Mouse (Mus musculus) CD4-positive naive resting alpha-beta T cell, adult 76 days (primary cell): ENCODE data around the gene Cfap157. TPM values are rescaled to one million over a fixed set of nuclear protein-coding genes. Genes with fewer than 3 reads are reported as not detected.

Source experiments
- total RNA-seq: library from RNA; stranded (reverse); gene quantifications from one replicate; pipeline ENCODE4 v1.2.4, GENCODE M21; 2023

Cfap157 gene
- not detected for total RNA-seq

DNA sequence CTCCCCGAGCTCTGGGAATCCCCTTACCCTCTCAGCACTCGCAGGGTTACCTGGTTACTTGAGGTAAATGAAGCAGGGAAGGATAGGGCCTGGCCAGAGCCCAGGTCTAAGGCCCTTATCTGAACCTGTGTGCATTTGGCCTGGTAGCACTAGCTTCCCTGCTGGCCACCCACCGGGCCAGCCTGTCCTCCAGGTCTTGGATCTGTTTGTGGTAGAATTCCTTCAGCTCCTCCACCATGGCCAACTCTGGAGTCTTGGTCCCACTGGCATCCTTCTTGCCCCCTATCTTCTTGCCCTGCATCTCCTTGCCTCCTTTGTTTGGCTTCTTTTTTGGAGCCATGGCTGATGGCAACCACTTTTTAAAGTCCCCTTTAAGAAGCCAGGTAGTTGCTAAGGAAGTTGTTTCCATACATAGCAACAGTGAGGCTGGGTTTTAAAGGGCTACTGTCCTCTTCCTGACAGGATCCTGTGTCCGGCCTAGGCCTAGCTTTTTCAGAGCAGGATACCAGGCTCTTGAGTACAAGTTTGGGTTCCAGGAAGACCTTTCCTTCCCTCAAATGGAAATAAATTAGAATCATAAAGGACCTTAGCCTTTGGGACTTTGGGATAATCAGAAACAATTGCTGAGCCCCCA lies at the start of gene Cfap157:
Cfap157 (minus strand) TSS at position 381 of the 634 bp plus-strand sequence.

DNA sequence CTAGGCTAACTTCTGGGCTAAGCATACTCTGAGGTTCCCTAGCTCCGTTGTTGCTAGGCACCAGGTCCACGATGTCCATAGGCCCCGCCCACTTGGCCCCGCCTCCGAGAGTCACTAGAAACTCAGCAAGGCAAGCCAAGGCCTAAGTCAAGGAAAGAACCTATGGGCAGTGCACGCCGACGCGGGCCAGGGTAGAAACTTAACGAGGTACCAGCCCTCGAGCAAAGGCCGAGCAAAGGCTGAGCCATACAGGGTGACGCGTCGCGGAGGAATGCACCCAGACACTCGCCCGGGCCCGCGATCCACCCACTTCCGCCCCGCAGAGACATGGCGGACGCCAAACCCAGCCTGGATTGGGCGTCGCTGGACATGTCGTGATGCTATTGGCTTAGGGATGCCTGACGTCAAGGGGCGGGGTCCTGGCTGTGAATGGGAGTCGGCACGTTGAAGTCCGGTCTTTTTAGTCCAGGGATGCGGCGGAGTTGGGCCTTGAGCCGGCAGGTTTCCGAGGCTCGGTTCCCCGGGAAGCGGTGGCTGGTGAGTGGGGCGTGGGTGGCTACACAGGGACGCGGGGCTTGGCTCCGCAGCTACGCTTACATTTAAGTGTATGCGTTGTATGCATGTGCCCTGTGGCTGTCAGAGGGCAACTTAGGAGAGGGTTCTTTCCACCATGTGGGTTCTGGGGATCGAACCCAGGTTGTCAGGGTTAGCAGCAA lies 8.7 kb downstream of the Cfap157 start, which contains the start of the genes Ttc16 and Ptrh1:
Ttc16 (minus strand) TSS at position 275 of the 716 bp plus-strand sequence.
Ptrh1 (plus strand) TSS at position 428 of the 716 bp plus-strand sequence.

GRCm38 (mm10) chr2:32757056-32757845 lies 27.0 kb downstream of the Cfap157 start, which contains the start of gene Tor2a:
TSS of gene Tor2a (plus strand) at chr2:32757234.

GRCm38 (mm10) chr2:32740916-32741272 lies 43.3 kb downstream of the Cfap157 start, which contains the start of gene 6330409D20Rik:
TSS of gene 6330409D20Rik (minus strand) at chr2:32741016.

Other genes starting within 250 kb of the Cfap157 start
- 163 TPM for gene Fam102a, start 249.1 kb downstream of the Cfap157 start, total RNA-seq
- 50.7 TPM for gene Dpm2, start 213.6 kb downstream of the Cfap157 start, total RNA-seq
- 0.76 TPM for gene Pip5kl1, start 209.6 kb downstream of the Cfap157 start, total RNA-seq
- not detected for gene 9430097D07Rik, start 208.7 kb downstream of the Cfap157 start, total RNA-seq
- gene St6galnac4, start 197.3 kb downstream of the Cfap157 start, total RNA-seq, result 18.8 TPM
- gene St6galnac6, start 184.7 kb downstream of the Cfap157 start, total RNA-seq, result 4.1 TPM
- not detected for gene Ak1, start 162.7 kb downstream of the Cfap157 start, total RNA-seq
- gene Eng, start 137.8 kb downstream of the Cfap157 start, total RNA-seq, result 3.4 TPM
- gene Fpgs, start 80.3 kb downstream of the Cfap157 start, total RNA-seq, result 26.7 TPM
- 92.9 TPM for gene Cdk9, start 71.4 kb downstream of the Cfap157 start, total RNA-seq
- gene Sh2d3c, start 63.4 kb downstream of the Cfap157 start, total RNA-seq, result 81.0 TPM
- gene 6330409D20Rik, start 43.4 kb downstream of the Cfap157 start, total RNA-seq, result not detected
- gene Tor2a, start 27.2 kb downstream of the Cfap157 start, total RNA-seq, result 26.4 TPM
- 0.21 TPM for gene Ttc16, start 8.8 kb downstream of the Cfap157 start, total RNA-seq
- 3.8 TPM for gene Ptrh1, start 8.6 kb downstream of the Cfap157 start, total RNA-seq
- 1.3 TPM for gene Stxbp1, start 62.8 kb upstream of the Cfap157 start, total RNA-seq
- 0.67 TPM for gene Fam129b, start 91.7 kb upstream of the Cfap157 start, total RNA-seq
- 1,193 TPM for gene Rpl12, start 177.1 kb upstream of the Cfap157 start, total RNA-seq
- gene Lrsam1, start 177.2 kb upstream of the Cfap157 start, total RNA-seq, result 13.2 TPM
- 5.8 TPM for gene Slc2a8, start 197.7 kb upstream of the Cfap157 start, total RNA-seq